Mouse (Mus musculus) cortical plate, adult 2 months (tissue): ENCODE data around the gene Zfp275.

Source experiments
- CTCF ChIP-seq: fragments of 200-500 bp; IDR thresholded peaks from 2 replicates; pipeline ENCODE4 v1.5.1; 2011; ENCODE audit warnings: mild to moderate bottlenecking, control low read depth, low read length; ENCODE audit not compliant: insufficient read depth; ENCODE audit errors: extremely low read depth
- POLR2A ChIP-seq: fragments of 200-500 bp; IDR thresholded peaks from 2 replicates; pipeline ENCODE4 v1.6.1; 2011; ENCODE audit warnings: mild to moderate bottlenecking, low read length, control low read depth; ENCODE audit not compliant: insufficient read depth; ENCODE audit errors: extremely low read depth

DNA sequence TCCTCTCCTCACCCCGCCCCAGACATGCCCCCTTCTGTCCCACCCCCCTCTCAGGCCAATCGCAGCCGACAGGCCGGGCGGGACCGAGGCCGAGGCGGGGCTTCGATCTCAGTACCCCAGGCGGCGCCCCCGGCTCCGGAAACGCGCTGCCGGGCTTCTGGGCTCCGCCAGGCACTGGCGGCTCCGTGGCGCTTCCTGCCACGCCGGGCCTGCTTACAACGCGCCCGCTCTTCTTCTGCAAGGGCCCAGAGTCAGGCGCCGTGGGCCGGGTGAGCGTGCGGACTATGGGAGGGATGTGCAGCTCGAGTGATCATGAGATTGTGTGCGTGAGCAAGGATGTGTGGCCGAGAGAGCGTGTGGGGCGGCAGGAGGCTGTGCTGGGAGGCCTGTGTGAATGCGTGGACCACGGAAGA, at the start of gene Zfp275:
- no peak for TF ChIP-seq CTCF
- TF ChIP-seq POLR2A = no peak
